Mouse (Mus musculus) MEL (cell line): ENCODE data around the gene Itpr1.

ENCODE experiments used
- NRF1 ChIP-seq: IDR thresholded peaks from 2 replicates; pipeline ENCODE4 v1.6.1; 2014; ENCODE audit warnings: low read depth, mild to moderate bottlenecking, inconsistent platforms, low read length, improper control_type of control experiment, moderate library complexity; ENCODE audit not compliant: poor library complexity, insufficient read depth, severe bottlenecking
- POLR2A ChIP-seq, 2 experiments: IDR thresholded peaks; 2 replicates each; pipeline ENCODE4 v1.6.1; 2011 to 2012; ENCODE audit warnings: low read length in 2 of 2, mild to moderate bottlenecking in 2 of 2, control low read depth in 1 of 2, improper control_type of control experiment in 1 of 2, low read depth in 1 of 2, moderate library complexity in 1 of 2; ENCODE audit not compliant: control insufficient read depth in 1 of 2, insufficient read depth in 1 of 2, poor library complexity in 1 of 2

DNA sequence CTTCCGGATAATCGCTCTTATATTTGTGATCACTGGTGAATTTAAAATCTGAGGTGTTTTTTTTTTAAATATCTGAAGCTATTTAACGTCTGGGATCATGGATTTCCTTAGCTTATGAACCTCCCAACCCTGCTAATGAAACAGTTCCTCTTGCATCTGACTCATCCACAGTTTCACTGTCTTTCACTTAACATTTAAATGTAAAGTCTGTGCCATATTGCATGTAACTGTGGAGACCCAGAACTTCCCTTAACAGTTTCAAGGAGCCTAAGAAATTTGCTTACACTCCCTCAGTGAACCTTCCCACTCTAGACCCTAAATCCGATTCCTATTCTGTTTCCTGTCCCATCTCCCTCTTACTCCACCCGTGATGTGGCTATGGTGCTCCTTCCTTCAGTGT is 342.0 kb downstream of the Itpr1 start:
- TF ChIP-seq NRF1 (no peak), POLR2A (IDR thresholded peaks at IDR 0.05; ENCODE audit: control insufficient read depth in 1 of 2, insufficient read depth in 1 of 2, low read depth in 1 of 2, low read length in 2 of 2, poor library complexity in 1 of 2) (no peak)
